Mouse (Mus musculus) hindbrain, embryonic 11.5 days (tissue): ENCODE measurements around the gene Kcnab1. TPM values are rescaled to one million over a fixed set of nuclear protein-coding genes. Genes with fewer than 3 reads are reported as not detected.

Experiments used
- ATAC-seq: fragments of 200-750 bp; cut with Nextera tagmentation; 2 replicates; pipeline ENCODE4 v1.8.0; 2017; ENCODE audit warnings: mild to moderate bottlenecking, moderate TSS enrichment, moderate library complexity; ENCODE audit not compliant: low FRiP score
- DNase-seq: peaks from one replicate; pipeline ENCODE4 v3.0.0-alpha.2; 2015; ENCODE audit warnings: low spot score
- H3K27ac ChIP-seq: fragments of 300-500 bp; sonication (generic); 2 replicates; pipeline ENCODE4 v1.5.1; 2014; ENCODE audit warnings: mild to moderate bottlenecking, low read depth, low read length
- H3K27me3 ChIP-seq: fragments of 300-500 bp; sonication (generic); 2 replicates; pipeline ENCODE4 v1.6.1; 2014; ENCODE audit warnings: mild to moderate bottlenecking, low read length, moderate library complexity, mixed read lengths; ENCODE audit not compliant: control insufficient read depth, insufficient read depth
- H3K36me3 ChIP-seq: fragments of 300-500 bp; sonication (generic); 2 replicates; pipeline ENCODE4 v1.6.1; 2014; ENCODE audit warnings: mild to moderate bottlenecking, low read length, moderate library complexity, mixed read lengths; ENCODE audit not compliant: control insufficient read depth, insufficient read depth
- H3K4me1 ChIP-seq: fragments of 300-500 bp; sonication (generic); replicated peaks from 2 replicates; pipeline ENCODE4 v1.6.1; 2014; ENCODE audit warnings: low read length, mixed read lengths; ENCODE audit not compliant: control insufficient read depth, insufficient read depth
- H3K4me2 ChIP-seq: fragments of 300-500 bp; sonication (generic); replicated peaks from 2 replicates; pipeline ENCODE4 v1.6.1; 2014; ENCODE audit warnings: mild to moderate bottlenecking, low read depth, low read length
- H3K4me3 ChIP-seq: fragments of 300-500 bp; sonication (generic); 2 replicates; pipeline ENCODE4 v1.5.1; 2014; ENCODE audit warnings: low read depth, low read length
- H3K9ac ChIP-seq: fragments of 300-500 bp; sonication (generic); 2 replicates; pipeline ENCODE4 v1.6.1; 2014; ENCODE audit warnings: low read depth, low read length
- H3K9me3 ChIP-seq: fragments of 300-500 bp; sonication (generic); 2 replicates; pipeline ENCODE4 v1.6.1; 2016; ENCODE audit warnings: low read length; ENCODE audit not compliant: control insufficient read depth
- WGBS: fragments of 180-500 bp; shearing (Covaris S2); extraction: QIAGEN DNeasy Blood & Tissue Kit; methylation state at CpG from one replicate; pipeline ENCODE4 v1.1.7; 2014; 5-methylcytosine and 5-hydroxymethylcytosine counted together
- polyA plus RNA-seq: library from polyadenylated mRNA; unstranded; fragments of >200 nt; fragmentation: Nextera tagmentation; extraction: Ambion mirVana; gene quantifications from 2 replicates; pipeline ENCODE4 v1.2.1, GENCODE M21; 2014

Kcnab1 gene
- polyA plus RNA-seq, 1 experiment from 2014 or later, result 5.6 TPM

DNA sequence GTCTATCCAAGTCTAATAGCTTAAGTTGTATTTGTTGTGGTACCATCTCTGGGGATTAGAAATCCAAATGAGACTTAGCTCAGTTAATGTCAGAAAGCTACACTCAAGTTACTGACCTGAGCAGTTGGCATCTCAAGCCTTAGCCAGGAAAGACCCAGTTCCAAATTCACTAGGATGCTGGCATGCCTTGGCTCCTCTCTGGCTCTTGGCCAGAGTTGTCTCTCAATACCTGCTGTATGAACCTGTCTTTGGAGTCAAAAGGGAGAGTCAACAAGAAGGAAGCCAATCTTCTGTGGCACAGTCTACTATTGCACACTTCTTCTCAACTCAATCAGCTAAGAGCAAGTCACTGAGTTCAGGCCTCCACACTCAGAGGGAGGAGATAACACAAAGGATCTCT is 67.7 kb downstream of the Kcnab1 start:
- ATAC-seq (no peak), DNase-seq (no peak)
- no peaks in the 10 kb centered on the region for H3K4me1 ChIP-seq

DNA sequence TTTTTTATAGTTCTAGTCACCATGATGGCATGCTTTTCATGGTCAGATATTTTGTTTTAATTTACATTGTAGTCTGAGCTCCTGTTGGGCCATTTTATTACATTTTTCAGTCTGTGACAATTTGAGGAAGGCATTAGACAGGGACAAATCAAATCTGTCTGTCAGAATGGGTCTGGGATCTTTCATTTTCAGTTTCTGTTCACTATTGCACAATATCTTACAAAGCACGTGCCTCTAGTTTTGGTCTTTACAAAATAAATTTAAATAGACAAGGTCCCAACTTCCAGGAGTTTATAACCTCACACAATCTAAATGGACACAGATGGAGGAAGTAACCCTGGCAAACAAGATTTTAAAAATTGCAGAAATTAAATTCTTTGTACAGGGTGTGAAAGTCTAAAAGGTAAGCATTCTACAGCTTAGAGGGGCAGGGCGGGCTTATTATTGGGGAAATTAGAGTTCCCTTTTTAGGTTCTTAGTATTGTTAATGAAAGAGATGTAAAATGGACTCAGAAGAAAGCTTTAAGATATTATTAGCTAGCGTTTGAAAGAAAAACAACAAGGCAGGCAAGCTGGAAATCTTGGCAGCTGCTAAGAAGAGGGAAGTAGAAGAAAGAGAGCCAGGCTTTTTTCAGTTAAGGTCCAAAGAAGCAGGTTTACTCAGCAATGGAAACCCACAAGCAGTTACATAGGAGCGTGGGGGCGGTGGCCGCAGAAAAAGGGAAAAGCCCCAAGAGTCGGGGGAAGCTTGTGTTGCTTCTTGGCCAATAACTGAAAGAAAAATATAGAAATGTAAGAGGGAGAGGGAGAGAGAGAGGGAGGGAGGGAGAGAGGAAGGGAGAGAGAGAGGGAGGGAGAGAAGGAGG is 78.9 kb downstream of the Kcnab1 start:
- Histone ChIP-seq H3K9me3 (no peaks in the 10 kb centered on the region), H3K9ac (no peak overlapping the region), H3K4me3 (no peak overlapping the region), H3K4me1 (no peaks in the 10 kb centered on the region), H3K27me3 (no peaks in the 10 kb centered on the region), H3K36me3 (no peaks in the 10 kb centered on the region), H3K27ac (no peak overlapping the region), H3K4me2 (no peak overlapping the region)
- ATAC-seq (no peak), DNase-seq (no peak)
- WGBS, result 78% methylated on average over 7 of the region's 7 CpGs

More for the DNA sequence above, 67.7 kb downstream of the Kcnab1 start:
- Histone ChIP-seq H3K27ac (no peak overlapping the region), H3K9me3 (no peaks in the 10 kb centered on the region), H3K36me3 (no peaks in the 10 kb centered on the region), H3K4me3 (no peak overlapping the region), H3K27me3 (no peaks in the 10 kb centered on the region), H3K9ac (no peak overlapping the region), H3K4me2 (no peak overlapping the region)

DNA sequence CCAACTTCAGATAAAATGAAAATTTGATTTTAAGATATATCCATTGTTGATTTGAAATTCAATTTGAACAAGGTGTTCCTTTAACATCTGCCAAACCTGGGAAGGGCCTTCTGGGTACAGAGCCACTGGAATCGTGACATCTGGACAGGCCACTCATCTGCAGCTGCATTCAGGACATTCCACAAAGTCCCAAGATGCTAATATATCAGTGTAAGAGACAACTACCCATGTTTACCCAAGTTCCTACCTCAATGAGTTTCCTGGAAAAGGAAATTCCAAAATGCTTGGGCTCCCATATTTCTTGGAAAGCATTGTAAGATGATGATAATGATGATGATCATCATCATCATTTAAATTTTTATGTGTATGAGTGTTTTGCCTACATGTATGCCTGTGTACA is 91.4 kb downstream of the Kcnab1 start:
- no peak overlapping the region for H3K4me2 ChIP-seq
- no peaks in the 10 kb centered on the region for H3K9me3 ChIP-seq
- no peak overlapping the region for H3K27ac ChIP-seq
- H3K9ac ChIP-seq, result no peak overlapping the region
- 75% methylated on average over 1 of the region's 1 CpGs for WGBS
- H3K36me3 ChIP-seq, result no peaks in the 10 kb centered on the region
- H3K4me1 ChIP-seq, result no peaks in the 10 kb centered on the region
- ATAC-seq (no peak), DNase-seq (no peak)
- no peaks in the 10 kb centered on the region for H3K27me3 ChIP-seq
- no peak overlapping the region for H3K4me3 ChIP-seq

DNA sequence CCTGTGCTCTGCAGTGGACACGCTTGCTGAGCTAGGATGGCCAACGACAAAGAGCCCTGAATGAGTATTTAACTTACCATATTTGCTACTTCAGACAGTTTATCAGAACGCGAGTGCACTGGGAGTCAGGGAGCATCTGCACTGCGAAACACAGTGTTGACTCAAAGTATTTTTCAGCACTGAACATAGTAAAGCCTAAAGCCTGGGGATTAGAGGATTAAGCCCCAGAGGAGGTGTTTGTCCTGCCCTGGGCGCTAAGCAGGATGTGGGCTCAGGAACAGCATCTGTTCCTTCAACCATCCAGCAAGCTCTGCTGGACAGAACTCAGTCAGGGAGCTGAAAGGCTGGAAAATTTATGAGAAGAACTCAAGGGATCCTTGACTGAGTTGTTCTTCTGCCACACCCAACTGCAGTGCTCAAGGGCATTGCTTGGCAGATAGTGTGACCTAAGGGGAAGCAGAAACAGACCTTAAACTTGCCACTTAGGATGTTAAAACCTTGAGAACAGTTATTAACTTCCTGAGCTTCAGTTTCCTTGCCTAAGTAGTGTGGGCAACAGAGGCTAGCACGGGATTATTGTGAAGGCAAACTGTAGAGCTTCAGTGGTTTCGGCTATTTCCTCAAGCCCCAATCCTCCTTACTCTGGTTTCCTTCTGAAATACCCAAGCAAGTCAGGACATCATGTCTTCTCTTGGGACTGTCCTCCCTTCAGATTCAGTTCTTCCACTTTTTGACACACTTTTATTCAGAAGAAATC is 94.4 kb downstream of the Kcnab1 start:
- WGBS, result 76% methylated on average over 8 of the region's 8 CpGs
- Histone ChIP-seq H3K27me3 (no peaks in the 10 kb centered on the region), H3K4me3 (no peak overlapping the region), H3K36me3 (no peaks in the 10 kb centered on the region), H3K9me3 (no peaks in the 10 kb centered on the region), H3K9ac (no peak overlapping the region), H3K4me2 (no peak overlapping the region), H3K27ac (no peak overlapping the region), H3K4me1 (no peaks in the 10 kb centered on the region)
- no peak for ATAC-seq
- no peak for DNase-seq

DNA sequence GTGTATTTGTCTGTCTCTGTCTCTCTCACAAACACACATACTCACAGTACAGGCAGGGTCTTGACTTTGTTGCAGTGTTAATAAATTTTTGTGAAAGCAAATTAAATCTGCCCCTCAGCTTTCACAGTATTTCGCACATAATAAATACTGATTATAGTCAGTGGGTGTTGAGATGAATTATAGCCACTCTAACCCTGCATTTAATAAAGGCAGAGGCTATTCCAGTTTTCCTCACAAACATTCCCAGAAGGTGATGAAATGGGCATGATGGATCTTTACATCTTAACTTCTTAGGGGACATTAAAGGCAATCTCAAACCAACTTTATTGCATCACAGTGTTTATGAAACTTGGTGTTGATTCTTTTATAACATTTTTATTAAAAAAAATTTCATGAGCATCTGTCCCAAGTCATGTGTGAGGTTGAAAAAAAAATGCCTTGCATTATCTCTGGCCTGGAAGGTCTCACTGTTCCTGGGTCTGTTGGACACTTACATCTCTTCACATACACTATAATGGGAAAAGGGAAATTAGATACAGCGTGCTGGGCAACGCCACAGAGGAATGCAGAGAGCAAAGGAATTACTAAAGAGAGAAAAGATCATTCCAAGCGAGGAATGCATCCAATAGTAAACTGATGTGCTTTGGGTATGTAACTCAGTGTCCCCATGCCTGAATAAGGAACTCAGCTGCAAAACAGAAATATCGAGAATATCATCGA is 95.3 kb downstream of the Kcnab1 start:
- WGBS, result 63% methylated on average over 6 of the region's 6 CpGs
- peak; percentile 65 for ATAC-seq
- H3K27ac ChIP-seq, result no peak overlapping the region

DNA sequence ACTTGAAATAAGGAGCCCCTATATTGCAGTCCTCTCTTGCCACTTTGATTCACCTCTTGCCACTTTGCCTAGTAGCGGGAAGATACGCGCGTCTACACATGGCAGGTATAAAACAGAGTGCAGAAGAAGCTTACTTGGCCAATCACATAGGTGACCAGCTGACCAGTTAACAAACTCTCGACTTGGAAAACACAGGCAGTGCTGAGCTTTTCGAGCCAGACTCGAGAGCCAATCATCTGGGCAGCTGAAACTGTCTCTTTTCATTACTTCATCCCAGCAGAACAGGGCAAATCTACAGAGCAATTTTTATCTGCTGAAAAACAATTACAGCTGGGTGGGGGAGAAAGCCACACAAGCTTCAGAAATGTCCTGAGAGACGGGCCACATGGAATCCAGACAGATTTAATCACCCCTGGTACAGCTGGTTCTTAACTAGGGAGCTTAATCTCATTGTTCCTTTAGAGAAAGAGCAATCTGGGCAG is 96.4 kb downstream of the Kcnab1 start:
- 78% methylated on average over 8 of the region's 8 CpGs for WGBS
- H3K27me3 ChIP-seq, result no peaks in the 10 kb centered on the region
- no peak overlapping the region for H3K4me2 ChIP-seq
- ATAC-seq (peak; percentile 43; the same call in 1 of the 2 replicates), DNase-seq (peak; percentile 6)
- H3K4me3 ChIP-seq, result no peak overlapping the region
- H3K9ac ChIP-seq, result no peak overlapping the region
- no peaks in the 10 kb centered on the region for H3K9me3 ChIP-seq
- no peak overlapping the region for H3K27ac ChIP-seq
- no peaks in the 10 kb centered on the region for H3K4me1 ChIP-seq
- no peaks in the 10 kb centered on the region for H3K36me3 ChIP-seq

More for the DNA sequence above, 95.3 kb downstream of the Kcnab1 start:
- peak; percentile 14 for DNase-seq
- Histone ChIP-seq H3K4me1 (no peaks in the 10 kb centered on the region), H3K4me3 (no peak overlapping the region), H3K9me3 (no peaks in the 10 kb centered on the region), H3K27me3 (no peaks in the 10 kb centered on the region), H3K4me2 (no peak overlapping the region), H3K9ac (no peak overlapping the region), H3K36me3 (no peaks in the 10 kb centered on the region)

DNA sequence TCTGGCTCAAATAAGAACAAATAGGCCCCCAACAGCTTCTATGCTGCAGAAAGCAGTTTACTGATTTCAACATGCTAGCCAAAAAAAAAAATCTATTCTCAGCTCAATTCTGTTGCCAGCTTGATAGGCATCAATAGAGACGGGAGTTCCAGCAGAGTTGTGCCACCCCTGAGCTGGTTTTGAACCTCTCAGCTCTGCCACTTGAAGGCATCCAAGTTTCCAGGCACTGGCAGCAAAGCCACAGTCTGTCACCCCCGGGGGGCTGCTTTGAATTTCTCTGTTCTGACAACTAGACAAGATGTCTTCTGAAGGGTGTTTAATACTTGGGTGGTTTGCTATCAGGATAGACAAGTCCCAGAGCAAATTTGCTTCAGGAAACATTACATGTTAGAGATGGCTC is 104.5 kb downstream of the Kcnab1 start:
- H3K4me2 ChIP-seq, result no peak overlapping the region
- no peak overlapping the region for H3K4me3 ChIP-seq
- DNase-seq (no peak), ATAC-seq (no peak)
- WGBS, result 72% methylated on average over 2 of the region's 2 CpGs
- H3K36me3 ChIP-seq, result no peaks in the 10 kb centered on the region
- H3K9ac ChIP-seq, result no peak overlapping the region
- H3K27me3 ChIP-seq, result no peaks in the 10 kb centered on the region
- no peaks in the 10 kb centered on the region for H3K4me1 ChIP-seq
- H3K9me3 ChIP-seq, result no peaks in the 10 kb centered on the region
- H3K27ac ChIP-seq, result no peak overlapping the region

DNA sequence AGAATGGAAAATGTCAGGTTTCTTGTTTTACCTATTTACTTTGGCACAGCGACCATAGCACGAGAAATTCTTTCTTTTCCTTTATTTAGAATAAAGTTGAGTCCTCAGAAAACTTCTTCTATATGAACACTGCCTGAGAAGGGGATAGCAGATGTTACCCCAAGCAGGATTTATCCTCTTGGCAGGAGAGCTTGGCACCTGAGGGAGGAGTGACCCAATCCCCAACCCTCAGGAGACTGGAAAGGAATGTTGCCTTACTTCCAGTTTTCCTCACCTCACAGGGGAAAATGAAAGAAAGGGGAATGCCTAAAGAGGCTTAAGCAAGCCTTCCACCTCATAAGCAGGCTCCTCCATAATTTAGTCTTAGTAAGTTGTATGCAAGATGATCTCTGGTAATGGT is 105.5 kb downstream of the Kcnab1 start:
- Histone ChIP-seq H3K27ac (no peak overlapping the region), H3K9ac (no peak overlapping the region), H3K36me3 (no peaks in the 10 kb centered on the region), H3K4me3 (no peak overlapping the region), H3K9me3 (no peaks in the 10 kb centered on the region), H3K27me3 (no peaks in the 10 kb centered on the region), H3K4me1 (no peaks in the 10 kb centered on the region), H3K4me2 (no peak overlapping the region)
- DNase-seq (no peak), ATAC-seq (no peak)
- 80% methylated on average over 2 of the region's 2 CpGs for WGBS
